Mouse (Mus musculus) intestine, embryonic 14.5 days (tissue): ENCODE data around the gene Zfp423. TPM values are rescaled to one million over a fixed set of nuclear protein-coding genes. Genes with fewer than 3 reads are reported as not detected.
A peak's percentile ranks its signal among the peaks of the same experiment; 100 is the strongest.

ENCODE experiments used
- ATAC-seq: fragments of 200-750 bp; cut with Nextera tagmentation; replicated peaks from 2 replicates; pipeline ENCODE4 v1.8.0; 2017; ENCODE audit warnings: low read depth, moderate number of reproducible peaks, moderate TSS enrichment, moderate library complexity; ENCODE audit not compliant: low FRiP score, low TSS enrichment
- DNase-seq: peaks from one replicate; pipeline ENCODE4 v3.0.0-alpha.2; 2018; ENCODE audit warnings: low spot score
- H3K27ac ChIP-seq: fragments of 300-500 bp; sonication (generic); 2 replicates; pipeline ENCODE4 v1.5.1; 2014; ENCODE audit warnings: low read depth, mild to moderate bottlenecking, control low read depth
- H3K27me3 ChIP-seq: fragments of 300-500 bp; sonication (generic); replicated peaks from 2 replicates; pipeline ENCODE4 v1.6.1; 2014; ENCODE audit warnings: low read length, control low read depth; ENCODE audit not compliant: control insufficient read depth, insufficient read depth
- H3K36me3 ChIP-seq: fragments of 300-500 bp; sonication (generic); 2 replicates; pipeline ENCODE4 v1.6.1; 2014; ENCODE audit warnings: low read length, control low read depth; ENCODE audit not compliant: control insufficient read depth, insufficient read depth
- H3K4me1 ChIP-seq: fragments of 300-500 bp; sonication (generic); replicated peaks from 2 replicates; pipeline ENCODE4 v1.6.1; 2014; ENCODE audit warnings: low read length, control low read depth, mixed read lengths; ENCODE audit not compliant: control insufficient read depth, insufficient read depth
- H3K4me2 ChIP-seq: fragments of 300-500 bp; sonication (generic); 2 replicates; pipeline ENCODE4 v1.6.1; 2014; ENCODE audit warnings: low read length
- H3K4me3 ChIP-seq: fragments of 300-500 bp; sonication (generic); 2 replicates; pipeline ENCODE4 v1.5.1; 2014; ENCODE audit warnings: low read depth, low read length, control low read depth, mixed read lengths
- H3K9ac ChIP-seq: fragments of 300-500 bp; sonication (generic); 2 replicates; pipeline ENCODE4 v1.6.1; 2014; ENCODE audit warnings: mild to moderate bottlenecking, low read length
- H3K9me3 ChIP-seq: fragments of 300-500 bp; sonication (generic); 2 replicates; pipeline ENCODE4 v1.6.1; 2016; ENCODE audit warnings: low read length, control low read depth; ENCODE audit not compliant: control insufficient read depth
- WGBS: fragments of 180-500 bp; shearing (Covaris S2); extraction: QIAGEN DNeasy Blood & Tissue Kit; methylation state at CpG from one replicate; pipeline ENCODE4 v1.1.7; 2014; 5-methylcytosine and 5-hydroxymethylcytosine counted together
- polyA plus RNA-seq: library from polyadenylated mRNA; unstranded; fragments of >200 nt; fragmentation: Nextera tagmentation; extraction: Ambion mirVana; gene quantifications from 2 replicates; pipeline ENCODE4 v1.2.1, GENCODE M21; 2014

Zfp423 gene
- polyA plus RNA-seq, 1 experiment from 2014 or later = 10.5 TPM

GRCm38 (mm10) chr8:87833339-87833738 is 126.1 kb downstream of the Zfp423 start:
- ATAC-seq (no peak), DNase-seq (no peak)
- peaks cover 59% of the 10 kb centered on the region for H3K4me1 ChIP-seq
- no peak overlapping the region for H3K27ac ChIP-seq
- no peak overlapping the region for H3K9ac ChIP-seq
- no peaks in the 10 kb centered on the region for H3K36me3 ChIP-seq
- no peak overlapping the region for H3K4me2 ChIP-seq
- WGBS = 62% methylated on average over 13 of the region's 13 CpGs
- no peak overlapping the region for H3K4me3 ChIP-seq
- no peaks in the 10 kb centered on the region for H3K9me3 ChIP-seq
- no peaks in the 10 kb centered on the region for H3K27me3 ChIP-seq

GRCm38 (mm10) chr8:87832381-87833325 is 126.7 kb downstream of the Zfp423 start:
- ATAC-seq = no peak
- Histone ChIP-seq H3K4me1 (peaks cover 56% of the 10 kb centered on the region), H3K27ac (no peak overlapping the region), H3K4me3 (no peak overlapping the region), H3K9ac (no peak overlapping the region), H3K9me3 (no peaks in the 10 kb centered on the region), H3K4me2 (no peak overlapping the region), H3K36me3 (no peaks in the 10 kb centered on the region), H3K27me3 (no peaks in the 10 kb centered on the region)
- DNase-seq = no peak
- 70% methylated on average over 23 of the region's 23 CpGs for WGBS

- H3K4me3 ChIP-seq = no peak overlapping the region
- WGBS = 19% methylated on average over 5 of the region's 5 CpGs
- peaks cover 47% of the 10 kb centered on the region for H3K4me1 ChIP-seq
- no peak overlapping the region for H3K9ac ChIP-seq
- DNase-seq (no peak), ATAC-seq (peak; percentile 54; the same call in 1 of the 2 replicates)
- no peaks in the 10 kb centered on the region for H3K27me3 ChIP-seq
- H3K27ac ChIP-seq = peak overlapping the region; percentile 52; the same call in 1 of the 2 replicates
- H3K4me2 ChIP-seq = no peak overlapping the region
- H3K36me3 ChIP-seq = no peaks in the 10 kb centered on the region
- no peaks in the 10 kb centered on the region for H3K9me3 ChIP-seq
Observed at GRCm38 (mm10) chr8:87831567-87831966, 127.8 kb downstream of the Zfp423 start.

- peak overlapping the region; percentile 52; the same call in 1 of the 2 replicates for H3K27ac ChIP-seq
- 21% methylated on average over 9 of the region's 9 CpGs for WGBS
- DNase-seq (no peak), ATAC-seq (no peak)
- H3K9me3 ChIP-seq = no peaks in the 10 kb centered on the region
- no peaks in the 10 kb centered on the region for H3K27me3 ChIP-seq
- H3K36me3 ChIP-seq = no peaks in the 10 kb centered on the region
- no peak overlapping the region for H3K4me3 ChIP-seq
- peaks cover 42% of the 10 kb centered on the region for H3K4me1 ChIP-seq
- no peak overlapping the region for H3K4me2 ChIP-seq
- H3K9ac ChIP-seq = no peak overlapping the region
Observed at GRCm38 (mm10) chr8:87831116-87831515, 128.3 kb downstream of the Zfp423 start.

- DNase-seq = no peak
- H3K27ac ChIP-seq = no peak overlapping the region
- H3K9ac ChIP-seq = no peak overlapping the region
- no peak overlapping the region for H3K4me2 ChIP-seq
- no peak overlapping the region for H3K4me3 ChIP-seq
- H3K27me3 ChIP-seq = no peaks in the 10 kb centered on the region
- H3K9me3 ChIP-seq = no peaks in the 10 kb centered on the region
- no peak for ATAC-seq
- peaks cover 33% of the 10 kb centered on the region for H3K4me1 ChIP-seq
- WGBS = 35% methylated on average over 6 of the region's 6 CpGs
- H3K36me3 ChIP-seq = no peaks in the 10 kb centered on the region
Observed at GRCm38 (mm10) chr8:87830200-87830599, 129.2 kb downstream of the Zfp423 start.

- ATAC-seq (no peak), DNase-seq (no peak)
- 77% methylated on average over 9 of the region's 9 CpGs for WGBS
- no peak overlapping the region for H3K4me2 ChIP-seq
- no peaks in the 10 kb centered on the region for H3K36me3 ChIP-seq
- H3K27me3 ChIP-seq = no peaks in the 10 kb centered on the region
- H3K9ac ChIP-seq = no peak overlapping the region
- H3K9me3 ChIP-seq = no peaks in the 10 kb centered on the region
- no peak overlapping the region for H3K4me3 ChIP-seq
- peaks cover 10% of the 10 kb centered on the region for H3K4me1 ChIP-seq
- no peak overlapping the region for H3K27ac ChIP-seq
Observed at GRCm38 (mm10) chr8:87826013-87826660, 133.3 kb downstream of the Zfp423 start.

- ATAC-seq (no peak), DNase-seq (no peak)
- peaks cover 7% of the 10 kb centered on the region; the same call in 1 of the 2 replicates for H3K4me1 ChIP-seq
- WGBS = 16% methylated on average over 7 of the region's 7 CpGs
- no peaks in the 10 kb centered on the region for H3K36me3 ChIP-seq
- H3K4me2 ChIP-seq = no peak overlapping the region
- no peak overlapping the region for H3K9ac ChIP-seq
- 0 out of 2 replicates have a peak, but pooled peaks cover 3% of the 10 kb centered on the region for H3K9me3 ChIP-seq
- H3K4me3 ChIP-seq = no peak overlapping the region
- H3K27me3 ChIP-seq = no peaks in the 10 kb centered on the region
- no peak overlapping the region for H3K27ac ChIP-seq
Observed at GRCm38 (mm10) chr8:87823172-87823571, 136.2 kb downstream of the Zfp423 start.

GRCm38 (mm10) chr8:87822690-87823089 is 136.7 kb downstream of the Zfp423 start:
- no peak for DNase-seq
- no peak overlapping the region for H3K27ac ChIP-seq
- no peaks in the 10 kb centered on the region for H3K36me3 ChIP-seq
- no peaks in the 10 kb centered on the region for H3K27me3 ChIP-seq
- no peak overlapping the region for H3K4me2 ChIP-seq
- H3K4me3 ChIP-seq = no peak overlapping the region
- 0 out of 2 replicates have a peak, but pooled peaks cover 3% of the 10 kb centered on the region for H3K9me3 ChIP-seq
- 30% methylated on average over 12 of the region's 12 CpGs for WGBS
- no peak for ATAC-seq
- peaks cover 7% of the 10 kb centered on the region; the same call in 1 of the 2 replicates for H3K4me1 ChIP-seq
- no peak overlapping the region for H3K9ac ChIP-seq
